Mouse (Mus musculus) MEL (cell line): ENCODE measurements around the gene Fam13c. TPM values are rescaled to one million over a fixed set of nuclear protein-coding genes. Genes with fewer than 3 reads are reported as not detected.

Experiments
- DNase-seq: peaks from one replicate; pipeline ENCODE4 v3.0.0; 2011; ENCODE audit warnings: low read depth, low spot score
- H3K27ac ChIP-seq: 2 replicates; pipeline ENCODE4 v1.5.1; 2012; ENCODE audit warnings: low read depth, mild to moderate bottlenecking, control low read depth, low read length, moderate library complexity; ENCODE audit not compliant: control insufficient read depth
- H3K27me3 ChIP-seq, 2 experiments: fragments of 150-350 bp in 1 of 2; sonication (generic) in 1 of 2; 2 replicates each; pipeline ENCODE4 v1.6.1; 2012; ENCODE audit warnings: low read length in 2 of 2, mild to moderate bottlenecking in 2 of 2, improper control_type of control experiment in 1 of 2, moderate library complexity in 1 of 2; ENCODE audit not compliant: insufficient read depth in 2 of 2, control insufficient read depth in 1 of 2
- H3K36me3 ChIP-seq, 2 experiments: 2 replicates each; pipeline ENCODE4 v1.6.1; 2012 to 2014; ENCODE audit warnings: low read length in 2 of 2, improper control_type of control experiment in 1 of 2, inconsistent platforms in 1 of 2, mild to moderate bottlenecking in 1 of 2; ENCODE audit not compliant: insufficient read depth in 2 of 2, control insufficient read depth in 1 of 2
- H3K4me1 ChIP-seq, 2 experiments: fragments of 150-350 bp in 1 of 2; sonication (generic) in 1 of 2; 2 replicates each; pipeline ENCODE4 v1.6.1; 2012; ENCODE audit warnings: low read length in 2 of 2, improper control_type of control experiment in 1 of 2, mild to moderate bottlenecking in 1 of 2; ENCODE audit not compliant: insufficient read depth in 2 of 2, control insufficient read depth in 1 of 2
- H3K4me3 ChIP-seq, 2 experiments: fragments of 150-350 bp in 1 of 2; sonication (generic) in 1 of 2; 2 replicates each; pipeline ENCODE4 v1.5.1; 2012; ENCODE audit warnings: low read depth in 2 of 2, low read length in 2 of 2, mild to moderate bottlenecking in 2 of 2, moderate library complexity in 2 of 2, control low read depth in 1 of 2, improper control_type of control experiment in 1 of 2; ENCODE audit not compliant: control insufficient read depth in 1 of 2, insufficient read depth in 1 of 2
- H3K79me2 ChIP-seq: 2 replicates; pipeline ENCODE4 v1.6.1; 2012; ENCODE audit warnings: mild to moderate bottlenecking, low read length, moderate library complexity; ENCODE audit not compliant: control insufficient read depth, poor library complexity, insufficient read depth
- H3K9ac ChIP-seq: 2 replicates; pipeline ENCODE4 v1.6.1; 2012; ENCODE audit warnings: low read depth, mild to moderate bottlenecking, control low read depth, low read length, moderate library complexity; ENCODE audit not compliant: control insufficient read depth, poor library complexity, severe bottlenecking
- H3K9me3 ChIP-seq: fragments of 150-350 bp; sonication (generic); replicated peaks from 2 replicates; pipeline ENCODE4 v1.6.1; 2012; ENCODE audit warnings: mild to moderate bottlenecking, low read length, improper control_type of control experiment, moderate library complexity; ENCODE audit not compliant: insufficient read depth
- BHLHE40 ChIP-seq: IDR thresholded peaks from 2 replicates; pipeline ENCODE4 v1.6.1; 2012; ENCODE audit warnings: low read depth, mild to moderate bottlenecking, inconsistent platforms, low read length, improper control_type of control experiment, borderline replicate concordance
- CHD2 ChIP-seq: IDR thresholded peaks from 2 replicates; pipeline ENCODE4 v1.6.1; 2011; ENCODE audit warnings: low read length, improper control_type of control experiment
- CTCF ChIP-seq, 3 experiments: IDR thresholded peaks in 2 of 3; conservative IDR thresholded peaks in 1 of 3; 2 replicates each; pipeline ENCODE4 v1.5.1; 2011 to 2012; ENCODE audit warnings: low read length in 3 of 3, low read depth in 2 of 3, mild to moderate bottlenecking in 2 of 3, improper control_type of control experiment in 1 of 3, inconsistent platforms in 1 of 3, mixed read lengths in 1 of 3, moderate library complexity in 1 of 3; ENCODE audit not compliant: control insufficient read depth in 1 of 3, insufficient read depth in 1 of 3, poor library complexity in 1 of 3, severe bottlenecking in 1 of 3
- ETS1 ChIP-seq: IDR thresholded peaks from 2 replicates; pipeline ENCODE4 v1.6.1; 2012; ENCODE audit warnings: low read depth, mild to moderate bottlenecking, inconsistent platforms, low read length, improper control_type of control experiment, moderate library complexity
- GABPA ChIP-seq: IDR thresholded peaks from 2 replicates; pipeline ENCODE4 v1.6.1; 2012; ENCODE audit warnings: low read depth, mild to moderate bottlenecking, inconsistent platforms, low read length, improper control_type of control experiment, moderate library complexity
- JUND ChIP-seq: IDR thresholded peaks from 2 replicates; pipeline ENCODE4 v1.6.1; 2011; ENCODE audit warnings: low read depth, mild to moderate bottlenecking, improper control_type of control experiment, low read length
- KAT2A ChIP-seq: conservative IDR thresholded peaks from 2 replicates; pipeline ENCODE4 v1.6.1; 2012; ENCODE audit warnings: low read depth, low read length, improper control_type of control experiment, inconsistent platforms
- MAX ChIP-seq: IDR thresholded peaks from 2 replicates; pipeline ENCODE4 v1.6.1; 2011; ENCODE audit warnings: low read length, improper control_type of control experiment
- MAZ ChIP-seq: IDR thresholded peaks from 2 replicates; pipeline ENCODE4 v1.6.1; 2012; ENCODE audit warnings: low read depth, mild to moderate bottlenecking, inconsistent platforms, low read length, improper control_type of control experiment
- MEF2A ChIP-seq: IDR thresholded peaks from 2 replicates; pipeline ENCODE4 v1.6.1; 2014; ENCODE audit warnings: low read depth, mild to moderate bottlenecking, inconsistent platforms, low read length, improper control_type of control experiment; ENCODE audit not compliant: poor library complexity, insufficient replicate concordance, severe bottlenecking; ENCODE audit errors: extremely low read depth
- MYC ChIP-seq: IDR thresholded peaks from 2 replicates; pipeline ENCODE4 v1.6.1; 2011; ENCODE audit warnings: low read depth, mild to moderate bottlenecking, low read length, improper control_type of control experiment, moderate library complexity
- NELFE ChIP-seq: IDR thresholded peaks from 2 replicates; pipeline ENCODE4 v1.6.1; 2011; ENCODE audit warnings: low read depth, low read length, improper control_type of control experiment
- POLR2A ChIP-seq, 2 experiments: IDR thresholded peaks; 2 replicates each; pipeline ENCODE4 v1.6.1; 2011 to 2012; ENCODE audit warnings: low read length in 2 of 2, mild to moderate bottlenecking in 2 of 2, control low read depth in 1 of 2, improper control_type of control experiment in 1 of 2, low read depth in 1 of 2, moderate library complexity in 1 of 2; ENCODE audit not compliant: control insufficient read depth in 1 of 2, insufficient read depth in 1 of 2, poor library complexity in 1 of 2
- POLR2AphosphoS5 ChIP-seq: IDR thresholded peaks from 2 replicates; pipeline ENCODE4 v1.6.1; 2012; ENCODE audit warnings: low read depth, borderline replicate concordance, mild to moderate bottlenecking, inconsistent platforms, low read length, moderate library complexity, mixed read lengths
- SIN3A ChIP-seq: IDR thresholded peaks from 2 replicates; pipeline ENCODE4 v1.6.1; 2012; ENCODE audit warnings: low read length, improper control_type of control experiment, inconsistent platforms
- TBP ChIP-seq: IDR thresholded peaks from 2 replicates; pipeline ENCODE4 v1.8.0; 2011; ENCODE audit warnings: low read depth, low read length, improper control_type of control experiment
- TCF12 ChIP-seq: IDR thresholded peaks from 2 replicates; pipeline ENCODE4 v1.6.1; 2014; ENCODE audit warnings: low read depth, mild to moderate bottlenecking, inconsistent platforms, low read length, improper control_type of control experiment, moderate library complexity
- USF2 ChIP-seq, 2 experiments: IDR thresholded peaks; 2 replicates each; pipeline ENCODE4 v1.6.1; 2011 to 2012; ENCODE audit warnings: improper control_type of control experiment in 2 of 2, low read length in 2 of 2, borderline replicate concordance in 1 of 2, inconsistent platforms in 1 of 2, low read depth in 1 of 2, mild to moderate bottlenecking in 1 of 2; ENCODE audit not compliant: insufficient read depth in 1 of 2
- ZC3H11A ChIP-seq: IDR thresholded peaks from 2 replicates; pipeline ENCODE4 v1.6.1; 2012; ENCODE audit warnings: low read depth, mild to moderate bottlenecking, inconsistent platforms, low read length, improper control_type of control experiment
- ZKSCAN1 ChIP-seq: IDR thresholded peaks from 2 replicates; pipeline ENCODE4 v1.6.1; 2012; ENCODE audit warnings: low read depth, mild to moderate bottlenecking, inconsistent platforms, low read length, improper control_type of control experiment, moderate library complexity
- ZMIZ1 ChIP-seq: IDR thresholded peaks from 2 replicates; pipeline ENCODE4 v1.6.1; 2012; ENCODE audit warnings: low read depth, mild to moderate bottlenecking, inconsistent platforms, low read length, improper control_type of control experiment, moderate library complexity
- ZNF384 ChIP-seq: IDR thresholded peaks from 2 replicates; pipeline ENCODE4 v1.6.1; 2012; ENCODE audit warnings: low read depth, mild to moderate bottlenecking, inconsistent platforms, low read length, improper control_type of control experiment
- polyA plus RNA-seq, 2 experiments: library from polyadenylated mRNA; stranded (reverse) in 1 of 2; unstranded in 1 of 2; fragments of >175 nt in 1 of 2; fragments of >200 nt in 1 of 2; gene quantifications; 2 replicates each; pipeline versions ENCODE4 v1.2.1 to v1.2.4; 2012; ENCODE audit warnings: low replicate concordance in 2 of 2, low read depth in 1 of 2; ENCODE audit not compliant: insufficient read length in 2 of 2, insufficient read depth in 1 of 2, missing spikeins in 1 of 2
- total RNA-seq: library from RNA; depleted of rRNA; stranded (reverse); fragments of 300-350 nt; gene quantifications from 2 replicates; pipeline ENCODE4 v1.2.3, GENCODE M21; 2012

The Fam13c gene
- total and polyA plus RNA-seq, 3 experiments: not detected

DNA sequence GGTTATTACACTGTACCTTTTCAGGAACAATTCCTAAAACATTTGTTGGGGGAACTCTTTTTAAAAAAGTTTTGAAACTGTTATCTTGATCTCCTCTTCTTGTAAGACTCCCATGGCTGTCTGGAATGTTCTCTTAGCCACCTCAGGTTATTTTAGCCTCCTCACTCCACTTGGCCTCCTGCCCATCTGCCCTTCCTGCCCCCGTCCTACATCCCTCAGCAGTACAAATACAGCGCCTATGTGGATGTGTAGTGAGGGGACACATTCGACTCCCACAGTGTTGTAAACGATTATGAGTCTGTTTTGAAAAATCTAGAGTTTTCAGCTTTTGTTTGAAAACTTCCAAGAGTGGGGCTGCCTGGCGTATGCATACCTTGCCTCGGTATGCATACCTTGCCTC is 43.5 kb downstream of the Fam13c start:
- H3K36me3 ChIP-seq: no peaks in the 10 kb centered on the region
- no peak overlapping the region for H3K4me3 ChIP-seq
- H3K27ac ChIP-seq: no peak overlapping the region
- no peaks in the 10 kb centered on the region; the same call in 1 of the 2 replicates for H3K9me3 ChIP-seq
- TF ChIP-seq BHLHE40 (no peak), CHD2 (no peak), JUND (no peak), TBP (no peak), ZKSCAN1 (no peak), SIN3A (no peak), KAT2A (no peak), POLR2AphosphoS5 (no peak), GABPA (no peak)
- no peaks in the 10 kb centered on the region for H3K27me3 ChIP-seq
- no peaks in the 10 kb centered on the region for H3K79me2 ChIP-seq
- no peaks in the 10 kb centered on the region for H3K4me1 ChIP-seq
- no peak overlapping the region for H3K9ac ChIP-seq
- no peak for DNase-seq

DNA sequence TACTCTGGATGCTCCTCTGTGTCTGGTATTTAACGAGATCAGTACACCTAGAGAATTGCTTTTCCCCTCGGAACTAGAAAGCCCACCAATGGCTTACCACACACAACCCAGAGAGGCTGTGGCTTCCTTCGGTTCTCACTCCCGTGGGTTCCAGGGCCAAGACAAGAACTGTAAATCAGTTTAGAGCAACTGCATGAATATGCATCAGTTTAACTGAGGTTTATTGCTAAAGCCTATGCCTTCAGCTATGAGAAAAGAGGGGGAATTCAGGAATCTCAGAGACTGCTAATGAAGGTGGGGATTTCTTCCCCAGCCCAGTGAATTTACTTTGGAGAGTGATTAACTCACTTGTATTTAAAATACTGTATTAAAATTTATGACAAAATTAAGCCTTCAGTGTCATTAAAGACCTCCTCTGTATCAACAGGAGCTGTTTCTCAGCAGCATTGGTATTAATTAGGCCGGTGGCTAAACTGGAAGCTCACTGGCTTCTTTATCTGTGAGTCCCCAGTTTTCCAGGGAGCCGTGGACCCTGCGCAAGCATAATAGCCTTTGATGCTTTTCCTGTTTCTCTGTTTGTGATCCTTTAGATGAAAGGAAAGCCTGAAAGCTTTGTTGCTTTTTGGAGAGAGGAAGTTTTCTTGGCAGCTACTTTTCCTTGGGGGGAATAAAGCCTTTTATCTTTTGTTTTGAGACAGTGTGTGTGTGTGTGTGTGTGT is 44.4 kb downstream of the Fam13c start:
- Histone ChIP-seq H3K27me3 (no peaks in the 10 kb centered on the region), H3K9ac (no peak overlapping the region), H3K79me2 (no peaks in the 10 kb centered on the region), H3K36me3 (no peaks in the 10 kb centered on the region), H3K4me3 (no peak overlapping the region), H3K27ac (no peak overlapping the region), H3K4me1 (no peaks in the 10 kb centered on the region), H3K9me3 (no peaks in the 10 kb centered on the region; the same call in 1 of the 2 replicates)
- no peak for TF ChIP-seq TCF12
- TF ChIP-seq USF2 (IDR thresholded peaks at IDR 0.05; ENCODE audit: borderline replicate concordance in 1 of 2, insufficient read depth in 1 of 2, low read depth in 1 of 2, low read length in 2 of 2): no peak
- no peak for TF ChIP-seq TBP
- TF ChIP-seq GABPA: no peak
- TF ChIP-seq ETS1: no peak
- TF ChIP-seq MEF2A: no peak
- TF ChIP-seq ZNF384: no peak
- TF ChIP-seq MYC: no peak
- no peak for TF ChIP-seq MAZ
- TF ChIP-seq POLR2A (IDR thresholded peaks at IDR 0.05; ENCODE audit: control insufficient read depth in 1 of 2, insufficient read depth in 1 of 2, low read depth in 1 of 2, low read length in 2 of 2, poor library complexity in 1 of 2): no peak
- TF ChIP-seq JUND: no peak
- no peak for TF ChIP-seq NELFE
- no peak for TF ChIP-seq BHLHE40
- TF ChIP-seq MAX: no peak
- TF ChIP-seq KAT2A: no peak
- TF ChIP-seq ZC3H11A: no peak
- no peak for TF ChIP-seq SIN3A
- TF ChIP-seq ZMIZ1: no peak
- TF ChIP-seq CTCF (IDR thresholded peaks at IDR 0.05 in 2 of 3, conservative IDR thresholded peaks at IDR 0.05 in 1 of 3; ENCODE audit: control insufficient read depth in 1 of 3, insufficient read depth in 1 of 3, low read depth in 2 of 3, low read length in 3 of 3, poor library complexity in 1 of 3, severe bottlenecking in 1 of 3): no peak
- DNase-seq: no peak
